Mouse (Mus musculus): ENCODE data around the gene Faf1. TPM values are rescaled to one million over a fixed set of nuclear protein-coding genes. Genes with fewer than 3 reads are reported as not detected.

The Faf1 gene
- total and polyA plus RNA-seq, 3 experiments = 34.9 to 52.8 (median 38.2) TPM

GRCm38 (mm10) chr4:109819455-109819854, 143.1 kb downstream of the Faf1 start:
- Histone ChIP-seq H3K4me3 (replicated peaks in 1 of 3; ENCODE audit: low read depth in 2 of 3, low read length in 2 of 3, poor library complexity in 1 of 3) (no peak overlapping the region), H3K4me1 (ENCODE audit: control insufficient read depth in 1 of 2, insufficient read depth in 2 of 2) (peaks cover 0 to 9% of the 10 kb centered on the region in 2 experiments; a peak in 2 of 4 replicates), H3K79me2 (replicated peaks; ENCODE audit: control insufficient read depth, extremely low read depth, insufficient read depth, poor library complexity, severe bottlenecking) (no peaks in the 10 kb centered on the region), H3K4me2 (ENCODE audit: insufficient read depth, low read depth, poor library complexity, severe bottlenecking) (no peak overlapping the region), H3K27me3 (replicated peaks) (no peaks in the 10 kb centered on the region), H3K9me3 (replicated peaks; ENCODE audit: low read length) (no peaks in the 10 kb centered on the region), H3K36me3 (replicated peaks in 1 of 2; ENCODE audit: control insufficient read depth in 1 of 2, insufficient read depth in 1 of 2, low read length in 1 of 2) (peaks cover 0 to 2% of the 10 kb centered on the region in 2 experiments), H3K27ac (ENCODE audit: insufficient read depth, low read depth) (no peak overlapping the region), H3K9ac (ENCODE audit: insufficient read depth, low read depth) (no peak overlapping the region)
- in situ Hi-C loops (cut with MboI; ENCODE audit: low pct_ligation_motif_present, low pct_unique_long_range_greater_than_20kb, low sequenced_read_pairs) (no loop called here), dilution Hi-C loops (cut with MboI; ENCODE audit: extremely low pct_ligation_motif_present, extremely low pct_unique_long_range_greater_than_20kb, low sequenced_read_pairs) (no loop called here)
- TF ChIP-seq RAD21 (IDR thresholded peaks at IDR 0.05; ENCODE audit: low read depth, low read length) = peak; percentile 39
- 0 out of 2 replicates have a peak, but pooled peaks have one; percentile 14 for TF ChIP-seq SMC3 (IDR thresholded peaks at IDR 0.05; ENCODE audit: low read depth, low read length)
- TF ChIP-seq CTCF (conservative IDR thresholded peaks at IDR 0.05 in 1 of 2, IDR thresholded peaks at IDR 0.05 in 1 of 2; ENCODE audit: low read depth in 2 of 2, low read length in 2 of 2) = peak in 1 of 2 experiments; percentile 50; a peak in 2 of 4 replicates
- no peak for TF ChIP-seq MAFK (IDR thresholded peaks at IDR 0.05; ENCODE audit: insufficient replicate concordance, low read length)
- TF ChIP-seq MEF2A (IDR thresholded peaks at IDR 0.05; ENCODE audit: borderline replicate concordance, low read depth, low read length) = no peak
- no peak for TF ChIP-seq JUN (IDR thresholded peaks at IDR 0.05; ENCODE audit: insufficient read depth, low read depth, low read length)
- TF ChIP-seq MAX (IDR thresholded peaks at IDR 0.05; ENCODE audit: low read length) = no peak
- TF ChIP-seq CHD1 (IDR thresholded peaks at IDR 0.05; ENCODE audit: low read depth, low read length) = no peak
- no peak for DNase-seq (ENCODE audit: extremely low read depth)

- TF ChIP-seq JUND (conservative IDR thresholded peaks at IDR 0.05; ENCODE audit: low read depth, low read length) (peak; percentile 41), SMC3 (IDR thresholded peaks at IDR 0.05; ENCODE audit: low read depth, low read length) (no peak), JUN (IDR thresholded peaks at IDR 0.05; ENCODE audit: insufficient read depth, low read depth, low read length) (peak; percentile 34; the same call in 1 of the 2 replicates), E2F4 (IDR thresholded peaks at IDR 0.05; ENCODE audit: insufficient replicate concordance, low read depth, low read length) (no peak), POLR2AphosphoS2 (IDR thresholded peaks at IDR 0.05; ENCODE audit: low read depth, low read length) (no peak), MXI1 (IDR thresholded peaks at IDR 0.05; ENCODE audit: low read depth, low read length) (no peak), ZNF384 (IDR thresholded peaks at IDR 0.05; ENCODE audit: low read depth, low read length) (peak; percentile 90), ZMIZ1 (IDR thresholded peaks at IDR 0.05; ENCODE audit: low read depth, low read length) (no peak), ELF1 (IDR thresholded peaks at IDR 0.05; ENCODE audit: low read depth, low read length) (peak; percentile 48; the same call in 1 of the 2 replicates), ETS1 (conservative IDR thresholded peaks at IDR 0.05; ENCODE audit: low read depth, low read length) (peak; percentile 39; the same call in 1 of the 2 replicates), EP300 (IDR thresholded peaks at IDR 0.05; ENCODE audit: low read length) (peak; percentile 72)
Measured at GRCm38 (mm10) chr4:109829800-109830199, 153.4 kb downstream of the Faf1 start.

More at GRCm38 (mm10) chr4:109829800-109830199, 153.4 kb downstream of the Faf1 start:
- H3K4me3 ChIP-seq (replicated peaks in 1 of 3; ENCODE audit: low read depth in 2 of 3, low read length in 2 of 3, poor library complexity in 1 of 3) = no peak overlapping the region
- peaks cover 0 to 15% of the 10 kb centered on the region in 2 experiments; a peak in 2 of 4 replicates for H3K4me1 ChIP-seq (ENCODE audit: control insufficient read depth in 1 of 2, insufficient read depth in 2 of 2)
- H3K9ac ChIP-seq (ENCODE audit: insufficient read depth, low read depth) = no peak overlapping the region
- no peaks in the 10 kb centered on the region for H3K27me3 ChIP-seq (replicated peaks)
- H3K4me2 ChIP-seq (ENCODE audit: insufficient read depth, low read depth, poor library complexity, severe bottlenecking) = no peak overlapping the region
- peaks cover 0 to 11% of the 10 kb centered on the region in 2 experiments for H3K36me3 ChIP-seq (replicated peaks in 1 of 2; ENCODE audit: control insufficient read depth in 1 of 2, insufficient read depth in 1 of 2, low read length in 1 of 2)
- H3K9me3 ChIP-seq (replicated peaks; ENCODE audit: low read length) = no peaks in the 10 kb centered on the region
- peak; percentile 56 for DNase-seq (ENCODE audit: extremely low read depth)
- dilution Hi-C loops (cut with MboI; ENCODE audit: extremely low pct_ligation_motif_present, extremely low pct_unique_long_range_greater_than_20kb, low sequenced_read_pairs) = no loop called here
- H3K27ac ChIP-seq (ENCODE audit: insufficient read depth, low read depth) = no peak overlapping the region
- H3K79me2 ChIP-seq (replicated peaks; ENCODE audit: control insufficient read depth, extremely low read depth, insufficient read depth, poor library complexity, severe bottlenecking) = no peaks in the 10 kb centered on the region
- in situ Hi-C loops (cut with MboI; ENCODE audit: low pct_ligation_motif_present, low pct_unique_long_range_greater_than_20kb, low sequenced_read_pairs) = loop anchor here (10.0 kb wide), 1 partner anchor 185 kb away; no protein-coding TSS in a partner anchor
